ENCODE assay signal across 12 mouse cellular contexts in genomic region chr7:74341149-74341805, GRCm38 (mm10).
A peak's percentile ranks its signal among the peaks of the same experiment; 100 is the strongest.
DNase-seq lines count a peak whose midpoint lies in the region; ATAC-seq lines count a peak whose summit lies in the region.
"Had no signal": no experiment of that assay in that cellular context is flagged by ENCODE, and none has a peak within 500 bp of the region (broad histone marks: within the 10 kb centered on the region; RNA-seq: fewer than 3 reads in every experiment).

No protein-coding gene starts in this region.

- H3K36me3 ChIP-seq in intestine, embryonic 15.5 days = no peaks in the 10 kb centered on the region
- no peaks in the 10 kb centered on the region for H3K36me3 ChIP-seq in stomach, embryonic 16.5 days (ENCODE audit: control insufficient read depth, insufficient read depth, low read length)

- H3K9ac ChIP-seq in intestine, embryonic 15.5 days = no peak overlapping the region
- no peak overlapping the region for H3K9ac ChIP-seq in stomach, embryonic 16.5 days (ENCODE audit: low read length)

- no peak overlapping the region for H3K4me3 ChIP-seq in intestine, embryonic 15.5 days (replicated peaks)
- H3K4me3 ChIP-seq in stomach, embryonic 16.5 days (replicated peaks; ENCODE audit: low read length) = no peak overlapping the region

- H3K27ac ChIP-seq in intestine, embryonic 15.5 days = no peak overlapping the region
- no peak overlapping the region for H3K27ac ChIP-seq in stomach, embryonic 16.5 days (ENCODE audit: low read length)

- H3K27me3 ChIP-seq in intestine, embryonic 15.5 days (replicated peaks) = no peaks in the 10 kb centered on the region
- no peaks in the 10 kb centered on the region for H3K27me3 ChIP-seq in stomach, embryonic 16.5 days (ENCODE audit: control insufficient read depth, insufficient read depth, low read length)

- 52% methylated on average over 4 of the region's 4 CpGs for WGBS in intestine, embryonic 15.5 days
- WGBS in stomach, embryonic 16.5 days = 47% methylated on average over 4 of the region's 4 CpGs

- peak; percentile 16 for DNase-seq in layer of hippocampus, adult 9-11 months
- DNase-seq in layer of hippocampus, adult 8-10 months (ENCODE audit: low spot score in 2 of 2) = no peak
- peak; percentile 35 for DNase-seq in brain, adult 2 months (ENCODE audit: low read depth, low spot score)
- no peak for DNase-seq in kidney, postnatal 4 days
- no peak for DNase-seq in yolk sac, embryonic 10.5 days (ENCODE audit: low spot score)
- no peak for DNase-seq in adrenal gland, postnatal 4 days (ENCODE audit: low spot score in 2 of 2)
- DNase-seq: cerebellum, postnatal 10 days; heart, adult 18-20 months; heart, postnatal 4 days had no signal

- H3K4me2 ChIP-seq in intestine, embryonic 15.5 days (replicated peaks) = no peak overlapping the region
- no peak overlapping the region for H3K4me2 ChIP-seq in stomach, embryonic 16.5 days (ENCODE audit: low read depth, low read length)
- H3K4me2 ChIP-seq: liver, embryonic 11.5 days had no signal

- peak; percentile 96 for ATAC-seq in intestine, embryonic 15.5 days
- peak; percentile 33; the same call in 1 of the 2 replicates for ATAC-seq in stomach, embryonic 16.5 days (ENCODE audit: insufficient read depth, low FRiP score)

- no peaks in the 10 kb centered on the region for H3K9me3 ChIP-seq in intestine, embryonic 15.5 days
- no peaks in the 10 kb centered on the region for H3K9me3 ChIP-seq in stomach, embryonic 16.5 days (replicated peaks; ENCODE audit: control insufficient read depth, low read length)

- 0 out of 2 replicates have a peak, but pooled peaks cover 3% of the 10 kb centered on the region for H3K4me1 ChIP-seq in intestine, embryonic 15.5 days (replicated peaks)
- 0 out of 2 replicates have a peak, but pooled peaks cover 3% of the 10 kb centered on the region for H3K4me1 ChIP-seq in stomach, embryonic 16.5 days (ENCODE audit: control insufficient read depth, insufficient read depth, low read length)

Comparison
In these comparisons a context has a peak if more than half of its experiments do, and no peak if none do; other contexts are left out.
1. DNase-seq: peak in layer of hippocampus, adult 9-11 months (single experiment) and brain, adult 2 months (single experiment); none in layer of hippocampus, adult 8-10 months (0 of 2), kidney, postnatal 4 days (0 of 2), yolk sac, embryonic 10.5 days (single experiment) and adrenal gland, postnatal 4 days (0 of 2).